Mouse (Mus musculus): Measurements from ENCODE around the gene Nlrc5.
"Not testable (repeated sequence)": the region's sequence is repeated elsewhere in the genome, so short reads cannot be mapped to it uniquely, and the experiment has no call there.

Gene Nlrc5

DNA sequence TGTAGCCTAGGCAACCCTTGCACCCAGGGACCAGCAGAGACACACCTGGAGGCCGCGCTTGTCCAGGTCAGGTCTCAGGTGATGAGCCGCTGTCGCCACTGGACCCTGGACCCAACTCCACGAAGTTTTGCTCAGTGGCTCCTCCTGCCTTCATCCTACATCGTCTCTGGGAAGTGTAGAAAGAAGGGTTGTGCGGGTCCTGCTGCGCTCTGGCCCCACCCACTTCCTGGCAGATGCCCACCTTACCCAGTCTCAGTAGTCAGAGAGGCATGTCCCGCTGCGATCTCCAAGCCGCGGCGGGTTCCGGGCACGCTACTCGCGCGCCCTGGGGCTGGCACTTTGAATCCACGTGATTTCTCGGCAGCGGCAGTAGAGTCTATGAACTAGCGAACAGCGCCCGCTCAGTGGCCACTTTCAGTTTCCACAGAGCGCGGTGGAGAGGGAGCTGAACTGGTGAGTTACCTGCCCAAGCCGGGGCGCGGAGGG is at the start of gene Nlrc5:
TSS of gene Nlrc5 (plus strand) at position 376 of the 486 bp plus-strand sequence.
- peak; percentile 69 for DNase-seq (ENCODE audit: low spot score)

DNA sequence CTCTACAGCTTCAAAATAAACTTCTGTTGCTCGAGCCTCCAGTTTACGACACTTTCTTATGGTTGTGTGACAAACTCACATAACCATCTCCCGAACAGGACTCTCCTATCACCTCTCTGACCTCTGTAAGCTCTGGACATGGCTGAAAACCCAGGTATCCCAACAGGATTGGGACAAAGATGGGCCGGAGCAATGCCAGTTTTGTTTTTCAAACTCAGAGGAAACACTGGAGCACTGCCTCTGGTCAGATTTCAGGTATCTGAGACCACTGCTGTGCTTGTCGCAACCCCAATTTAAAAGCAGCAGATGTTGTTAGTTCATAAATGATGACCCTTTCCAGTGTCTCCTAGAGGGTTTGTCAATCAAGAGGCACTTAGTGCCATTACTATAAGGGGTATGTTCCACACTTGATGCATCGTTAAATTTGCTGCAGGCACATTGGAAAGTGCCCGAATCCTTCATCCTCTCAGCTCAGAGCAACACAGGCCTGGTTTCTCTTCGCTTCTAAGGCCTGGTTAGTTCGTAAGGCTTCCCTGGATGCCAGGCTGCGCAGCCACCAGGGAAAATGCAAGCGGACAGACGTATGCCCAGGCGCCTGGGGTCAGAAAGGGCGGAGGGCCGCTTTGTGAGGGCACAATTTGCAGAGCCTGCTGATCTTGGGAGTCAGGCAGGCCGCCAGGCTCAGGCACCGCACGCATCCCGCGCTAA is 48.5 kb upstream of the Nlrc5 start:
- no peak for DNase-seq (ENCODE audit: low spot score)

DNA sequence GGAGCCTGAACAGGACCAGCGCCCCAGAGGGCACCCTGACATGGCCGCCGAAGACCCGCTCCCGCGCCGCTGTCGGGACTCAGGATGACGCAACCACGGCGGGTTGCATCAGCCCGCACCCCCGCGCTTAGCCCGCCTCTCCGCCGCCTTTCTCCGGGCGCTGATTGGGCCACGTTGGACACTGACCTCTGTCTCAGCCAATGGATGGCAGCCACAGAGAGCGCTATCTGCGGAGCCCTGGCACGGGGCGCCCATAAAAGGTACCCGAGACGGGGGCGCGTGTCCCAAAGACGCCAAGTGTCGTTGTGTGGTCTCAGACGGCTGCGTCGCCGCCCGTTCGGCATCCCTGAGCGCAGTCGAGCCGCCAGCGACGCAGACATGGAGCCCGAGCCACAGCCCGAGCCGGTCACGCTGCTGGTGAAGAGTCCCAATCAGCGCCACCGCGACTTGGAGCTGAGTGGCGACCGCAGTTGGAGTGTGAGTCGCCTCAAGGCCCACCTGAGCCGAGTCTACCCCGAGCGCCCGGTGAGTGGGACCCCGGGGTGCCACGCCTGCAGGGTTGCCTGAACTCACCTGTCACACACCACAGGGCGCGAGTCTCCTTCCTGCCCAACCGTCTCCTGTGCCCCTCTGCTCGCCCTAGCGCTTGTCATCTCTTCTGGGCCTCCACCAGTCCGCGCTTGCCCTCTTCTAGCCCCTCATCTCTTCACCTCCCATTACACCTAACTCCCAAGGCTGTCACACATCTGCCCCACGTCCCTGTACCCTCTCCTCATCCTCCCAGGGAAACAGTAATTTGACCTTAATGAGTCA is 47.7 kb upstream of the Nlrc5 start, which contains the start of gene Herpud1:
TSS of gene Herpud1 (plus strand) at position 225 of the 813 bp plus-strand sequence.
- DNase-seq (ENCODE audit: low spot score): peak; percentile 98

DNA sequence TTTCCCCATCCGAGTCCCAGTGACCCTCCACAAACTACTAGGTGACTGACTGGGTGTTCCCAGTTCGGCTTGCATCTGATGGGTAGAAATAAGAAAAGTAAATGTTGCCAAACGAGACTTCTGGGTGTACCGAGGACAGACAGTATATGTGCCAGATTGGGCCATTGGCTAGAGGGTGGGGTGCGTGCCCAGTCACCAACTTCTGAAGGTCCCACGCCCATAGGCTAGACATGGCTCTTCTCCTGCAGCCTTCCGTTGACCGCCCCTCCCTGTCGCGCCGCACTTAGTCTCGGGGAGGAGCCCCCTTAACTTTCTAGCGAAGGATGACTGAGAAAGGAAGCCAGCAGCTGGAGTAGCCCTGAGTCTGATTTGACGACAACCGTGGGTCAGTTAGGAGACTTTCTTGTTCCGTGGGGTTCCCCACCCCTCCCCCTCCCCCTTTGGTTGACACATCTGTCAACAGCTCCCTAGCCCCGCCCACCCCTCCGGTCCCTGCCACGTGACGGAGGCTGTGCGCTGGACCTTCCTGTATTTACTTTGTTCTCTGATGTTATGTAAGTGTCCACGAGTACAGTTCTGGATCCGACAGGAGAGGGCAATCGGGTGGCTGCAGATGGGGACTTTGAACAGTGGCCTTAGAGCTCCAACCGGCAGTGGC is 47.0 kb upstream of the Nlrc5 start:
- DNase-seq (ENCODE audit: low spot score): peak; percentile 85

DNA sequence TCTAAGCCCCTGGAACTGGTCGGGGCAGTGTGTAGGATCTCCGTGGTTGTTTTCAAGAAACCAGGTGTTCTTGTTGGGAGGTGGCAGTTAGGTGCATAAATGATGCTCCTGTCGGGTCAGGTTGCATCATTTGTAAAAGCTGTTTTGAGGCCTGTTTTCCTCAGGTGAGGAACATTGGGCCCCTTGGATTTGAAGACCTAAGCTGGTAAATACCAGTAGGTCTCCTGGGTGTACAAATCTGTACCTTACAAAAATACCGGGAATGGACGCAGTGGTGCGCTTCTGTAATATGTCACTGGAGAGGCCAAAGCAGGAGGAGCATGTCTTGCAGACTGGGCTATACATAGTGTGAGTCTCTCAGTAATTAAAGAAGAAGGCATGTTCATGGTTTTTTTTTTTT is 46.4 kb upstream of the Nlrc5 start:
- DNase-seq (ENCODE audit: low spot score): no peak

DNA sequence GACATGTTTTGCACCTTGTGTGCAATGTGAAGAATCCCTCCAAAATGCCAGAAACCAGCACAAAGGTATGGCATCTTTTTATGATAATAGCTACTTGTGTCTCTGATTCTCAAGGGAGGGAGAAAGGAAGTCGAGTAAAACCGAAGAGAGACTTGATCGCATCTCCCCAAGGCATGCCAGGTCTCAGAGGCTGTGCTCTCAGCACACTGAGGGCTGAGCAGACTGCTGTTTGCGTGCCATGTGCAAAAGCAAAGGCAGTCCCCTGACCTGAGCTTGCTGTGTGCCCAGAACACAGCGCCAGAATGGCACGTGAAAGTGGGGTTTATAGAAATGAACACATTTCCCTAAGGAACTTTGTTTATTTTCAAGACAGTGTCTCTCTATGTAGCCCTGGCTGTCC is 44.6 kb upstream of the Nlrc5 start:
- no peak for DNase-seq (ENCODE audit: low spot score)

DNA sequence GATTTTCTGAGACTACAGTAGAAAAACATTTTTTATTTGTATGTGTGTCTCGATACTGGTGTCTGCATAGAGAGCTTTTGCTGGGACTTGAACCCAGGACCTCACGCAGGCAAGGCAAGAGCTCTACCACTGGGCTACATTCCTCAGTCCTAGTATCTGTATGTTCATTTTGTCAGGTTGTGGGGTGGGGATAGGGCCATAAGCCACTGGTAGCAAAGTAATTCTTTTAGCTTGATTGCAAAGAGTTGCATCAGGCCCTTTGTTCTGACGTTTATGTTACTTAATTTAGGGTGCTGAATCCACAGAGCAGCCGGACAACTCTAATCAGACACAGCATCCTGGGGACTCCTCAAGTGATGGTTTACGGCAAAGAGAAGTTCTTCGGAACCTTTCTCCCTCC is 43.7 kb upstream of the Nlrc5 start:
- no peak for DNase-seq (ENCODE audit: low spot score)

DNA sequence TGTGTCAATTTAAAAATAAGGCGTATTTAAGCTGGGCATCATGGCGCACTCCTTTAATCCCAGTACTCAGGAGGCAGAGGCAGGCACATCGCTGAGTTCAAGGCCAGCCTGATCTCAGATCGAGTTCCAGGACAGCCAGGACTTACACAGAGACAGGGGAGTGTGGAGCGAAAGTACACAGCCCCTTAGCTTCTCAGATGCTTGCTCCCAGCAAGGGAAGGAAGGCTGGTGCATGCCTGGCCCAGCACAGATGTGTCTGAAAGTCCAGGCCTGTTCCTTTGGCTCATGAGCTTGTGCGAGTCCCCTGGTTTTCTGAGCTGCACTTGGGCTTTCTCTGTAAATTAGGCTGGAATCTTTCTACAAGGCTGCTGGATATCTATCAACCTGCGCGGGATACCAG is 43.2 kb upstream of the Nlrc5 start:
- no peak for DNase-seq (ENCODE audit: low spot score)

DNA sequence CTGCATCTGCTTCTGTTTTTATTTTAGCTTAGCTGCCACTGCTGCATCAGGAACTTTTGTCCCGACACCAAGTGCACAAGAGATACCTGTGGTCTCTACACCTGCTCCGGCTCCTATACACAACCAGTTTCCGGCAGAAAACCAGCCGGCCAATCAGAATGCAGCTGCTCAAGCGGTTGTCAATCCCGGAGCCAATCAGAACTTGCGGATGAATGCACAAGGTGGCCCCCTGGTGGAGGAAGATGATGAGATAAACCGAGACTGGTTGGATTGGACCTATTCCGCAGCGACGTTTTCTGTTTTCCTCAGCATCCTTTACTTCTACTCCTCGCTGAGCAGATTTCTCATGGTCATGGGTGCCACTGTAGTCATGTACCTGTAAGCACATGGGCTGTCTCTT is 42.0 kb upstream of the Nlrc5 start:
- peak; percentile 52 for DNase-seq (ENCODE audit: low spot score)

DNA sequence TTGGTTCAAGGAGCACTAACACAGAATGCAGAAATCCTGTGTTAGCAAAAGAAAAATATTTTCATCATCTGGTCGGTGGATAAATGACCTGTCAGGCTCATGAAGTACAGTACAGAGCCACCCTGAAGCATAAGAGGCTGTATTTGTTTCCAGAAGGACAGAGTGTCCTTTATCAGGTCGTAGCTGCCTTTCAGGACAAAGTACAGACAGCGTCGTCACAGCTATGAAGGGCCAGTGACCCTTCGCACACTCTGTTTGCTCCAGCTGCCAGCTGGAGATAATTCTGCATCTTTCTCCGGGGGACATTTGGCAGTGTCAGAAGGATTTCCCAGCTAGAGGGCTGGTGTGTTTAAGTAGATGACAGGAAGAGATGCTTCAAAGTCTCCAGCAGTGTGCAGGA is 41.5 kb upstream of the Nlrc5 start:
- no peak for DNase-seq (ENCODE audit: low spot score)

DNA sequence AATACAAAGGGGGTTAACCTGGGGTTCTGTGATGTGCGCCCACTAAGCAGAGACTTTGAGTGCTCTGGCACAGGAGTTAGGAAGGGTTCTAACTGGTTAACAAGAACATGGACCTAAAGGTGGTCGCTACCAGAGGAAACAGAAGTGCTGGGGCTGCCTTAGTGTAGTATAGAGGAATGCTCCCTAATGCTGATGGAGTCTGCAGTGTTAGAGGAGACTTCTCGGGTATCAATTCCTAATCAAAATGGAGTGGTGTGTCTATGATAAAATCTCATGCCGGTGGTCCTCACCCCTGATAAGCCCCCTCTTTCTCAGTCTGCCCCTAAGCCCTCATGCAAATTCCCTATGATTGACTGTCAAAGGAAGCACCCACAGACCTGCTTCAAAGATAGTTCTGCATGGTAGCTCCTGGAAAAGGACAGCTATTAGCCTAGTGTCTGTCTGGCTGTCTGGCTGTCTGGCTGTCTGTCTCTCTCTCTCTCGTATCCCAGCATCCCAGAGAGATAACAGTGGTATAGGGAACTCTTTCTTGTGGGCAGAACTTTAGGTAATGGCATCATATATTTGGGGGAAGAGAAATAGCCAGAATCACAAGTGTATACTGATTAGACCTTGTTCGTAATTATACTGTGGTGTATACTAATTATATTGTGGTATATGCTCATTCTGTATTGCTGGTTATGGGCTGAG is 38.2 kb upstream of the Nlrc5 start:
- DNase-seq (ENCODE audit: low spot score): no peak

DNA sequence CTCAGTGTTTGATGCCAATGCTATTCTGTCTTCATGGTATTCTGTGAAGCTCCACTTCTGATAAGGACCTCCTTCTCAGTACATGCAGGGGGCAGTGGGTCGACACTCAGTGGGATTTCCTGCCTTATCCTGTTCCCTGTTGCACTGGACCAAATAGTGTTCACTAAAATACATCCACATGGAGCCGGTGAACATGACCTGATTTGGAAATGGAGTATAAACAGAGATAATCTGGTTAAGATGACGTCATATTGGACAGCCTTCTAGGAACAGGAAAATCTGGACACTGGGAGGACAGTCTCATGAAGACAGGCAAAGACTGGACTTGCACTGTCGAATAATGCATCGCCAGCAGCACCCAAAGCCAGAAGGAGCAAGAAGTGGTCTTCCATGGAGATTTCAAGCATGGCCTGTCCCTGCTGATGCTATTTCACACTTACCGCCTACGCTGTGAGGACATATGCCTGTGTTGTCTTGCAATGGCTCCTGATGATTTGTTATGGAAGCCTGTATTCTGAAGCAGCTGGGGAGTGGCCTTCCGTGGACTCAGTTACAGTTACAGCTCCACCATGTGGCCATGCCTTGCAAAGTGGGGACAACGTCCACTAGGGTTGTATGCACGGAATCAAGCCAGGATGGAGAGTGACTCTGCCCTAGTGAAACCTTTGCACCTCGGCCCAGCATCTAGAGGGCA is 37.0 kb upstream of the Nlrc5 start:
- DNase-seq (ENCODE audit: low spot score): peak; percentile 66

DNA sequence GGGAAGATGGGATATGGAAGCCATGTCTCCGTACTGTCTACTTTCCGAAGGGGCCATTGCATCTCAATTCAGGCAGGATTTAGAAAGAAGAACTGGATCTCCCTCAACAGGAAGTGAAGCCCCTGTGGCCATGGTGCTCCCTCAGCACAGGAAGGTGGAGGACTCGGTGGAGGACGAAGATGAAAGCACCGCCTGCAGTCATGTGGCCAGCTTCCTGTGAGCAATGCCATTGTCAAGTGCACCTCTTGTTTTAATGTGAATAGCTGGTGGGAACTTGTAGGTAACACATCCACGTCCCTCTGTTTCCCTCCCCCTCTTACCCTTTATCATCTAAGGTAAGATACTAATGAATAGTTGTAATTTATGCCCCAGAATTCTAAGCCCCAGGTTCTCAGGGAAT is 35.6 kb upstream of the Nlrc5 start:
- no peak for DNase-seq (ENCODE audit: low spot score)

DNA sequence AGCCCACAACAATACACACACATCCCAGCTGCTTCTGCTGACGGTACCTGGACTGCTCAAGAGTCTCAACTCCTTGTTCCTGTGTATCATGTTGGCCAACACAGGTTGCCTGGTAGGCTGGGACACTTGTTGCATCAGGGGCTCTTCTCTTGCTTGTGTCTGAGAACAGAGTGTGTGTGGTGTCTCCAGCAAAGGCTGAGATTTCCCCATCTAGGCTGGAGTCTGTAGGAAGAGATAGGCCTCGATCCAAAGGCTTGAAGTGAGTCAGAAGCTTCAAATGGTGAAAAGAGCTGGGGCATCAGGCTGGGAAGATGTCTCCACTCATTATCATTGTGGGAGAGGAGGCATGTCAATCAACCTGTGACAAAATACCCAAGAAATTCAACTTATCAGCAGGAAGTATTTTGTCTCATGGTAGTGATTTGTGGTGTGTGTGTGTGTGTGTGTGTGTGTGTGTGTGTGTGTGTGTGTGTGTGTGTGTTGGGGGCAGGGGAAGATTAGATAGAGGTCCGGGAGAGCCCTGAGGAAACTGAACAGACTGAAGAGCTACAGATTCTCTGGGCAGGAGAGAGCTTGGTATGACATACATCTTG is 34.7 kb upstream of the Nlrc5 start:
- no peak for DNase-seq (ENCODE audit: low spot score)

DNA sequence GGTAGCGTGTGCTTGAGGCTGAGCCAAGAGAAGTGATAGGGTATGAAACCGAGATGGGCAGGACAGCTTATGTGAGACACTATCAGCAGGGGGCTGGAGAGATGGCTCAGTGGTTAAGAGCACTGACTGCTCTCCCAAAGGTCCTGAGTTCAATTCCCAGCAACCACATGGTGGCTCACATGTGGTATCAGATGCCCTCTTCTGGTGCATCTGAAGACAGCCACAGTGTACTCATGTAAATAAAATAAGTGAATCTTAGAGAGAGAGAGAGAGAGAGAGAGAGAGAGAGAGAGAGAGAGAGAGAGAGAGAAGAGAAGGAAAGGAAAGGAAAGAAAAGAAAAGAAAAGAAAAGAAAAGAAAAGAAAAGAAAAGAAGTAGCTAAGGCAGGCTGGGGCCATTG is 34.2 kb upstream of the Nlrc5 start:
- not testable (repeated sequence) for DNase-seq (ENCODE audit: low spot score)

DNA sequence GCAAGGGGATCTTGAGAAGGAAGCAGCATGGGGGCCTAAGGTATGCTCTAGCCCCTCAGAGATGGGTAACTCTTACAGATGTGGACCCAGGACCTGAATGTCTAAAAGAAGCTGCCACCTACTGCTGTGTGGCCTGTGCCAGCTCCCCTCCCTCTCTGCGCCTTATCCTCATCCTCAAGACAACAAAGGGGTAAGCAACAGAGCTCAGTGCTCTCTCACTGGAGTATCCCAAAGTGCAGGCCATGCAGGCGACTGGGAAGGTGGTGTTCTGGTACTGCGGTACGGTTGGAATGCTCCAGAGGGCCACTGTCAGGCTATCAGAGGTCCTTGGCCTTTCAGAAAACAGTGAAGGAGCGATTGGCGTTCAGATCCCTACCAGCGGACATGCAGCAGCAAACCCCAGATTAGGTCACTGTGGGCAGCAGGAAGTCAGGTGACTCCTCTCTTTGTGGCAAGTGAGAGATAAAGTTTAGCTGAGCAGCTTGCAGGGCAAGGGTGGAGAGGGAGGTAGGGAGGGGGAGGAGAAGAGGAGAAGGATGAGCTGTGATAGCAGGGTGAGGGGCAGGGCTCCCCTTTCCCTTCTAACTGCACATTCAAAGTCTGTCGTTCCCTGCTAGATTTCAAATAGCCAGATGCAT is 25.6 kb upstream of the Nlrc5 start:
- DNase-seq (ENCODE audit: low spot score): no peak

DNA sequence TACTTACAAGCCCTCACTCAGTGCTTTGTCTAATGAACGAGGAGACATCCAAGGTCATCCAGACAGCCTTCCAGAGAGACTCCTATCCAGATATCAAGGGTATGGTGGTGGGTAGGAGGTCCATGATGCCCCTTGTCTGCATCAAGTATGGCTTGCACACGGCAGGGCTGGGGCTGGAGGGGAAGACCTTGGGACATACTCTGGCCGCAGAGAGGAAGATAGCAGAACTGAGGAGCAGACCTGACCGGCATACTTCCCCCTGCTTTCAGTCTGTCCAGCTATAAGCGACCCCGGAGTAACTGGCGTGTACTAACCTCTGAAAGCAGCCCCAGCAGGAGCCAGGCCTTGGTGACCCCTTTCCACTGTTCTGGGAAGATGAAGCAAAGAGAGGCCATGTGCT is 24.6 kb upstream of the Nlrc5 start:
- no peak for DNase-seq (ENCODE audit: low spot score)

DNA sequence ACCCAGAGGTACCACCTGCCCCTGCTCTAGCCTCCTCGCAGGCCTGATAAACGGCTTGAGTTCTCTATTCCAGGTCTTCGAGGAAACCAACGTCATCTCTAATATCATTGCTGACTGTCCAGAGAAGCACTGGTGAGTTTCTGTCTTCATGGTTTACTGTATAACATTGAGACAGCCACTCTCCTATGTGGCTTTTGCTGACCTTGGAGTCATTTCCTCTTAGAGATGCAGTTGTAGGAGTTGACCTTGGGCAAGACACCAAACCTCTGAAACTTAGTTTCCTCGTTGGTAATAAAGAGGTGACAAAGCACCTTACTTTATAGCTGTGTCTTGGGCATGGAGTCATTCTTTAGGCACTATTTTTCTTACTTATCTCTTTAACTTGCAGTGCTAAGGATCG is 21.6 kb upstream of the Nlrc5 start:
- DNase-seq (ENCODE audit: low spot score): no peak

DNA sequence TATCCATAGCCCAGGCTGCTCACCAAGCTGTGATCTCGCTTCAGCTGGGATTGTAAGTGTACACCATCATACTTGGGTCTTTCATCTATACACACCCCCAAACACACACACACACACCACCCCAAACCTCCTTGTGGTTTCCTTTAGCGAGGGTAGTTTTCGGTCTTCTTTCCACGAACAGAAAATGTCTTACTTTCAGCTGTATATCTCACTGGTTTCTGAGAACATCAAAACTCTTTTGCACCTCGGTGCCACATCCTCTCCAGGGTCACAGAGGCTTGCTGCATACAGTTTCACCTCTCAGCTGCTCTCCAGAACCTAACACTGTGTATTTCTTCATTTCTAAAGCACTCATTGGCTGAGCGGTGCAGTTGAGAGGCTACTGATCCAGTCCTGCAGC is 20.6 kb upstream of the Nlrc5 start:
- DNase-seq (ENCODE audit: low spot score): no peak

DNA sequence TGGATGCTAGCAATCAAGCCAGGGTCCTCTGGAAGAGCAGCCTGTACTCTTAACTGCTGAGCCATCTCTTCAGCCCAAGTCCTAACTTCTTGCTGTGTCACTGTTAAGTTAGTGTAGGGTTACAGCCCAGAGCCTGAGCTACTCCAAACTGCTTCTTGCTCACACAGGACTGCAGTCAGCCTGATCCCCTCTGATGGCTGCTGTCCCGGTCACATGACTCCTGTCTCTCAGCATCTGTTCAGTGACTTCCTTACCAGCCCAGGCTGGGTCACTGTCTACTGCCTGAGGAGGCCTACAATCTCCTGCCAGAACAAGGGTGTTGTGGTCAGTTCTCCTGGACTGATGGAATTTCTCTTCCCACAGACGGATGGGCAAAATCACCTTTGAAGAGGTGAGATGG is 18.9 kb upstream of the Nlrc5 start:
- DNase-seq (ENCODE audit: low spot score): no peak

DNA sequence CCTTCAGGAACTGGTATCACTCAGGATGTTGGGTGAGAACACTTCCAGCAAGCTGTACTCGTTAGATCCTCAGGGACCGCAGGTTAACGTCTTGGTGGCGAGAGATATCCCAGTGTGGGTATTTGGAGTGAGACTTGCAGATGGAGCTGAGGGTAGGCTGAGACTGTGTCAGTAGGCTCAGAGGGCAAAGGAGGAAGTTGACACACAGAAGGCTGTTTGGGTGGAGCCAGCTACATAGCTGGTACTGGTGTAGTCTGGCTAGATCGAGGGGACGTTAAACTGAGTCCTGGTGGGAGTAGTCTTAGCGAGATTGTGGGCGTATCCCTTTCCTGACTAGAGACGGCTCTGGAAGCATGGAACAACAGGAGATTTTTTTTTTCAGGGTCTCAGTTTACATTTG is 16.1 kb upstream of the Nlrc5 start:
- no peak for DNase-seq (ENCODE audit: low spot score)

All from urinary bladder, postnatal 14 days (tissue).